Mouse (Mus musculus) kidney, adult 18-20 months (tissue): ENCODE data around the gene Pias4.
"Not testable (repeated sequence)": the region's sequence is repeated elsewhere in the genome, so short reads cannot be mapped to it uniquely, and the experiment has no call there.

Experiments used
- DNase-seq: peaks from one replicate; pipeline ENCODE4 v3.0.0; 2021

Gene Pias4

DNA sequence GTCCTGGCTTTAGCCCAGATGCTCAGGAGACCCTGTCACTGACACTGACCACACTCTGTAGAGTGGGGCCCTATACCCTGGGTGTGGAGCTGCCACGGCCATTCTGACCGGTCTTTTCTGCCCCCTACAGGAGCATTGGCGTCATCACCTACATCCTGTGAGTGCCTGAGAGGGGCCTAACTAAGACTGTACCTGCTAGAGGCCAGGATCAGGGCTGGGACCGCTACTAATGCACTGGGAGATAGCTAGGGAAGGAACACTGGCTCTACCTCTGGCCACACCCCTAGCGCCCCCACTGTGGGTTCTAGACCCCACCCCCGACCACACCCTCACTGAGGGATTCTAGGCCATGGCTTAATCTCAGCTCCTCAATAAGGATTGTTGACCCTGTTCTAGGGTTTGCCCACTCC lies 23.2 kb upstream of the Pias4 start:
- peak; percentile 17 for DNase-seq

- DNase-seq = peak; percentile 14
These were observed 22.7 kb upstream of the Pias4 start for GRCm38 (mm10) chr10:81190236-81190911.

GRCm38 (mm10) chr10:81189821-81190220 lies 22.1 kb upstream of the Pias4 start:
- DNase-seq = no peak

GRCm38 (mm10) chr10:81187161-81187560 lies 19.4 kb upstream of the Pias4 start:
- DNase-seq = no peak

DNA sequence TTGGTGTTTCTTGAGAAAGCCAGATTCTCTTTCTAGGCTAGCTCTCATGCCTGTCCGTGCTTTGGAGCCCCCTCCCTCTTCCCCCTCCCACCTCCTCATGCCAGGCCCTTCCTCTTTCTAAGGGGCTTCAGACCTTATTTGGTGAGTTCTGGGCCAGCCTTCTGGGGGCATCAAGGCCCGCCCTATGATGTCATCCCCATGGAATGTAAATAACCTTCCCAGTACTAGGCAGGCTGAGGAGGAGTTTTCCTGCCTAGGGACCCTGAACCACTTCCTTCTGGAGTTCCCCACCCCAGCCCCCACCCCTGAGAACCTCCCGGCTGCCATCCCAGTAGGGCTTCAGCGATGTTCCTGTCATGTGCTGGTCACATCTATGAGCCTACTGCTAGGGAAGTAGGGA lies 17.0 kb upstream of the Pias4 start:
- DNase-seq = no peak

GRCm38 (mm10) chr10:81183805-81184204 lies 16.1 kb upstream of the Pias4 start, which contains the start of gene 4930442H23Rik:
4930442H23Rik (minus strand) TSS chr10:81183849.
- no peak for DNase-seq

DNA sequence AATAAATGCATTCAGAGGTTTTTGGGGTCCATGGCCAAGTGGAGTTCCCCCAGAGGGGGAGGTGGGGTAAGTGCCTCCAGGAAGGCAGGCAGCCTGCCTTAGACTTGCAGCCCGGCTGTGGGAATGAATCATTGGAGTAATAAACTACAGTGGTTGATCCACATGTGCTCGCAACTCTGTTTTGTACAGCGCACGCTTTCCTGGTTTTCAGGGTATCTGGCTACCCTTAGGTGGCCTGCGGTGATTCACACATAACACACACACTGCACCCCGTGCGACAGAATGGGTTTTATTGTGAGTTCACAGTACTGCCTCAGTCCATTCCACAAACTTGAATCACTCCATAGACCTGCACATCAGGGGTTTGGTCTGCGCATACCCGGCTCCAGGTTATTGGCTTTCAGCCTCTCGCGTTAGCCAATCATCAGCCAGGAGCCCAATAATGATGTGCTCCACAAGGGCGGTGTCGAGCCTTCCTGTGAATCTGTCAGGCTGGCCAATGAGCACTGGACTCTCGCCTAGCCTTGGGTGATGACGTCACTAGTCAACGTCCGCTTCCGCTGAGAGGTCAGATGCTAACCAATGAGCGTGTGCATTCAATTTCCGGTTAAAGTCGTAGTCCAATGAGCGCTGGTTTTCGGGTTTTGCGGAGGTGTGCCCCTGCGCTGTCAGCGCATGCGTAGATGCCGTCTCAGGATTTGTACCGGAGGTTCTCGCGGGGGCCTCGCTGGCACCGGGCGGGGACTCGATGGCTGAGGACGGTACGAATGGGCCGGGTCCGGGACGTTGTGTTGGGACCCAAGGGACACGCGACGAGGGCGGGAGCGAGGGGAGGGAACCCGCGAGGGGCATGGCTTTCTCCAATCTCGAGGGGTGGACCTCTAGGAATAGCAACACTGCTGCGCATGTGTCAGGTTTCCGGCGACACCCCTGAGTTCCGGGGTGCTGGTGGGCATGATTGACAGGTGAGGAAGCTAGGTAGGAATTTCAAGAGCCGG lies 14.9 kb upstream of the Pias4 start, which contains the start of gene Dapk3:
Gene Dapk3, plus strand, starts transcription at position 670 of the 998 bp plus-strand sequence.
- peak; percentile 96 for DNase-seq

GRCm38 (mm10) chr10:81181860-81182259 lies 14.1 kb upstream of the Pias4 start:
- not testable (repeated sequence) for DNase-seq

DNA sequence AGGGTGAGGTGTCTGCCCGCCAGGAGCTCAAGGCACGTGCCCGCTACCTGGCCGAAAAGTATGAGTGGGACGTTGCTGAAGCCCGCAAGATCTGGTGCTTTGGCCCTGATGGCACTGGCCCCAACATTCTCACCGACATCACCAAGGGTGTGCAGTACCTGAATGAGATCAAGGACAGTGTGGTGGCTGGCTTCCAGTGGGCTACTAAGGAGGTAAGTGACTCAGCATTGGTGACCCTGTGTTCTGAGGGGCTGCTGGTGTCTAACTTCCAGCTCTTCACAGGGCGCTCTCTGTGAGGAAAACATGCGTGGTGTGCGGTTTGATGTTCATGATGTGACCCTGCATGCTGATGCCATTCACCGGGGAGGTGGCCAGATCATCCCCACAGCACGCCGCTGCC lies 13.2 kb upstream of the Pias4 start:
- DNase-seq = no peak

DNA sequence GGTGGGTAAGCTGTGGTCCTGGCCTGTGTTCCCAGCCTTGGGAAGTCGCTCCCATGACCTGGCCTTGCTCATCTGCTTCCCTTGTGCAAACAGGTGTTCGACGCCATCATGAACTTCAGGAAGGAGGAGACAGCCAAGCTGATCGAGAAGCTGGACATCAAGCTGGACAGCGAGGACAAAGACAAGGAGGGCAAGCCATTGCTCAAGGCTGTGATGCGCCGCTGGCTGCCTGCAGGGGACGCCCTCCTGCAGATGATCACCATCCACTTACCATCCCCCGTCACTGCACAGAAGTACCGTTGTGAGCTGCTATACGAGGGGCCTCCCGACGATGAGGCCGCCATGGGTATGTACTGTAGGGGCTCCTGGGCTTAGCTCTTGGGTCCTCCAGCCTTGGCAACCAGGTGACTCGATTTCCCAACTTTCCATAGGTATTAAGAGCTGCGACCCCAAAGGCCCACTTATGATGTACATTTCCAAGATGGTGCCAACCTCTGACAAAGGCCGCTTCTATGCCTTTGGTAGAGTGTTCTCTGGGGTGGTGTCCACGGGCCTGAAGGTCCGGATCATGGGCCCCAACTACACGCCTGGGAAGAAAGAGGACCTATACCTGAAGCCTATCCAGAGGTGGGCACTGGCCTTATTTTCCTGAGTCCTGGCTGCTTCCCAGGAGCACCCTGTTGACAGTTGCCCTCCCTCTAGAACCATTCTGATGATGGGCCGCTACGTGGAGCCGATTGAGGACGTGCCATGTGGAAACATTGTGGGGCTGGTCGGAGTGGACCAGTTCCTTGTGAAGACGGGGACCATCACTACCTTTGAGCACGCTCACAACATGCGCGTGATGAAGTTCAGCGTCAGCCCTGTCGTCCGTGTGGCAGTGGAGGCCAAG lies 12.0 kb upstream of the Pias4 start:
- DNase-seq = no peak

- no peak for DNase-seq
These were observed 11.2 kb upstream of the Pias4 start for GRCm38 (mm10) chr10:81178927-81179326.

DNA sequence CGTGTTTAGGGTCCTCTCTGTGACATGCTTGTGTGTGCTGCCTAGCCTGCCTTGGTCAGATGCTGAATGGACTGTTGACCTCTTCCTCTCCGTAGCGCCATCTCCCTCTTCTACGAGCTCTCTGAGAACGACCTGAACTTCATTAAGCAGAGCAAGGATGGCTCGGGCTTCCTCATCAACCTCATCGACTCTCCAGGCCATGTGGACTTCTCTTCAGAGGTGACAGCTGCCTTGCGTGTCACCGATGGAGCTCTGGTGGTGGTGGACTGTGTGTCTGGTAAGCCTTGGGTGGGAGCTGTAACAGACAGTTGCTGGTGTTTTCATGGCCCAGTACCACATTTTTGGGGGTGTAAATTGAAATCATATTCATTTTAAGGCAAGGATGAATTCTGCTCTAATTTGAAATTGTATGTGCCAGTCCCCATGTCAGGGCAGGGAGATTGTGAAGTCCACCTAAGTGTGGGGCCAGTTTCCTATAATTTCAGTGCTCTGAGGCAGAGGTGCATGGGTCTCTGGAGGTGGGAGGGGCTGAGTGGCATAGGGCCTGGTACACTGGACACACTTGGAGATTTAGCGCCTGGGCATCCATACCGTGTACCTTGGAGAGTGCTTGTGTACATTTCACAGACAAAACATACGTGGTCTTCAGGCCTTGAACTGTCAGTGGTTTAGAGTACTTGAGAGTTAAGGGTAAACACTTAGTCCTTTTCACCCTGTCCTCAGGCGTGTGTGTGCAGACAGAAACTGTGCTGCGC lies 10.4 kb upstream of the Pias4 start:
- DNase-seq = no peak

- peak; percentile 52 for DNase-seq
These were observed 9.8 kb upstream of the Pias4 start for GRCm38 (mm10) chr10:81177491-81177925.

- peak; percentile 100 for DNase-seq
These were observed 8.9 kb upstream of the Pias4 start, which contains the start of gene Eef2 for GRCm38 (mm10) chr10:81176466-81177271. Eef2 (plus strand) TSS chr10:81176631.

DNA sequence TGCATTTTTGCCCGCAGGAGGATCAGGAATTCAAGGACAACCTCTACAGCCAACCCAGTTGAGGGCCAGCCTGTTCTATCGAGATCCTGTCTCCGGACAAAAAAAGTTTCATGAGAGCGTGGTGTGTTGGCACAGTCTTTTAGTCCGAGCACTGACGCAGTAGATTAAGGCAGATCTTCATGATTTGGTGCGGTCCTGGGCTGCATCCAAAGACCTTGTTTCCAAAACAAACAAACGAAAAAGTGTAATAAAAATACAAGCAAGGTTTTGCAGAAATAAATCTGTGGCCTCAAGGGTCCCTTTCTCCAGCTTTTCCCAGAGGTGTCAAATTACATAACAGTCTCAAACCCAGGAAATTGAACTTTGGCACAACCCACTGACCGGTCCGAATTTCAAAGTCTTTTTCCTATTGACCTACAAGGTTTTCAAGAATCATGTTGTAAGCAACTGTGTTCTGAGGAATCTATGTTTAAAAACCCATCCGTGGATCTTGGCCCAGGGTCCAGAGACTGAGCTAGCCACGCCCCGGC lies 8.3 kb upstream of the Pias4 start:
- DNase-seq = no peak

DNA sequence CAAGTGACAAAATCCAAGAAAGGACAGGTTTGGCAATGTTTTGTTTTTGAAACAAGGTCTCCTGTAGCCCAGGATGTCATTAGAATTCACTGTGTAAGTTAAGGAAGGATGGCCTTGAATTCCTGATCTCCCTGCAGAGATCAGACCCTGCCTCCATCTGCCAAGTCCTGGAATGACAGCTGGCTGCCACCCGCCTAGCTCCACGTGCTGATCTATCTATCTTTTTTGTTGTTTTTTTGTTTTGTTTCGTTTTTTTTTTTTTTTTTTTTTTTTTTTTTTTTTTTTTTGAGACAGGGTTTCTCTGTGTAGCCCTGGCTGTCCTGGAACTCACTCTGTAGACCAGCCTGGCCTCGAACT lies 7.6 kb upstream of the Pias4 start:
- not testable (repeated sequence) for DNase-seq

- DNase-seq = peak; percentile 92
These were observed 7.1 kb upstream of the Pias4 start for GRCm38 (mm10) chr10:81174617-81175344.

- peak; percentile 83 for DNase-seq
These were observed 5.4 kb upstream of the Pias4 start for GRCm38 (mm10) chr10:81173132-81173531.

- DNase-seq = not testable (repeated sequence)
These were observed 1.7 kb upstream of the Pias4 start for GRCm38 (mm10) chr10:81169411-81169900.
